Mouse (Mus musculus): ENCODE results near the gene Gabarapl1.
"Not testable (repeated sequence)": the region's sequence is repeated elsewhere in the genome, so short reads cannot be mapped to it uniquely, and the experiment has no call there.

Gabarapl1 gene

GRCm38 (mm10) chr6:129532942-129533860, at the start of gene Gabarapl1:
Gene Gabarapl1, plus strand, starts transcription at chr6:129533160.
- peak; percentile 23 for DNase-seq (ENCODE audit: low read depth, low spot score)

GRCm38 (mm10) chr6:129494924-129495323, 38.0 kb upstream of the Gabarapl1 start:
- no peak for DNase-seq (ENCODE audit: low read depth, low spot score)

- no peak for DNase-seq (ENCODE audit: low read depth, low spot score)
Observed at GRCm38 (mm10) chr6:129497345-129498218, 35.4 kb upstream of the Gabarapl1 start.

GRCm38 (mm10) chr6:129499516-129499915, 33.4 kb upstream of the Gabarapl1 start:
- DNase-seq (ENCODE audit: low read depth, low spot score): not testable (repeated sequence)

GRCm38 (mm10) chr6:129503471-129503870, 29.5 kb upstream of the Gabarapl1 start:
- DNase-seq (ENCODE audit: low read depth, low spot score): no peak

- DNase-seq (ENCODE audit: low read depth, low spot score): no peak
Observed at GRCm38 (mm10) chr6:129507024-129507423, 25.9 kb upstream of the Gabarapl1 start, which contains the start of gene Olr1. Gene Olr1, minus strand, starts transcription at chr6:129507165.

- no peak for DNase-seq (ENCODE audit: low read depth, low spot score)
Observed at GRCm38 (mm10) chr6:129510120-129510911, 22.6 kb upstream of the Gabarapl1 start.

- no peak for DNase-seq (ENCODE audit: low read depth, low spot score)
Observed at GRCm38 (mm10) chr6:129512367-129512766, 20.6 kb upstream of the Gabarapl1 start, which contains the start of gene Tmem52b. Gene Tmem52b, plus strand, starts transcription at chr6:129512555.

- DNase-seq (ENCODE audit: low read depth, low spot score): no peak
Observed at GRCm38 (mm10) chr6:129512868-129513267, 20.1 kb upstream of the Gabarapl1 start.

GRCm38 (mm10) chr6:129513409-129513808, 19.6 kb upstream of the Gabarapl1 start:
- DNase-seq (ENCODE audit: low read depth, low spot score): no peak

- DNase-seq (ENCODE audit: low read depth, low spot score): no peak
Observed at GRCm38 (mm10) chr6:129514376-129514775, 18.6 kb upstream of the Gabarapl1 start.

- no peak for DNase-seq (ENCODE audit: low read depth, low spot score)
Observed at GRCm38 (mm10) chr6:129515068-129515467, 17.9 kb upstream of the Gabarapl1 start.

- DNase-seq (ENCODE audit: low read depth, low spot score): no peak
Observed at GRCm38 (mm10) chr6:129516388-129516787, 16.6 kb upstream of the Gabarapl1 start.

GRCm38 (mm10) chr6:129517752-129518408, 15.1 kb upstream of the Gabarapl1 start:
- DNase-seq (ENCODE audit: low read depth, low spot score): peak; percentile 29

GRCm38 (mm10) chr6:129526069-129526468, 6.9 kb upstream of the Gabarapl1 start:
- no peak for DNase-seq (ENCODE audit: low read depth, low spot score)

GRCm38 (mm10) chr6:129527416-129527815, 5.5 kb upstream of the Gabarapl1 start:
- no peak for DNase-seq (ENCODE audit: low read depth, low spot score)

- no peak for DNase-seq (ENCODE audit: low read depth, low spot score)
Observed at GRCm38 (mm10) chr6:129529605-129530004, 3.4 kb upstream of the Gabarapl1 start.

- no peak for DNase-seq (ENCODE audit: low read depth, low spot score)
Observed at GRCm38 (mm10) chr6:129530261-129530660, 2.7 kb upstream of the Gabarapl1 start.

- DNase-seq (ENCODE audit: low read depth, low spot score): no peak
Observed at GRCm38 (mm10) chr6:129532556-129532941, 411 bp upstream of the Gabarapl1 start.

- DNase-seq (ENCODE audit: low read depth, low spot score): peak; percentile 23
Observed at GRCm38 (mm10) chr6:129534057-129534456, 1.1 kb downstream of the Gabarapl1 start.

Measured in retina, postnatal 7 days (tissue).